Mouse (Mus musculus) testis, postnatal 10 days (tissue): ENCODE data around the gene Pdzd4.

ENCODE experiments used
- DNase-seq: peaks from one replicate; pipeline ENCODE4 v3.0.0; 2021; ENCODE audit warnings: low spot score

Pdzd4 gene

GRCm38 (mm10) chrX:73785666-73786065 is 39.1 kb downstream of the Pdzd4 start:
- no peak for DNase-seq

- no peak for DNase-seq
Measured at GRCm38 (mm10) chrX:73782227-73782626, 42.5 kb downstream of the Pdzd4 start.

- no peak for DNase-seq
Measured at GRCm38 (mm10) chrX:73774802-73775483, 49.8 kb downstream of the Pdzd4 start.

GRCm38 (mm10) chrX:73774168-73774760 is 50.5 kb downstream of the Pdzd4 start, which contains the start of gene Srpk3:
Gene Srpk3, plus strand, starts transcription at chrX:73774405.
- DNase-seq = no peak

GRCm38 (mm10) chrX:73767267-73767666 is 57.5 kb downstream of the Pdzd4 start:
- DNase-seq = peak; percentile 52

GRCm38 (mm10) chrX:73765311-73765710 is 59.5 kb downstream of the Pdzd4 start:
- no peak for DNase-seq

GRCm38 (mm10) chrX:73758611-73759290 is 66.0 kb downstream of the Pdzd4 start:
- DNase-seq = no peak

- DNase-seq = no peak
Measured at GRCm38 (mm10) chrX:73756334-73757140, 68.2 kb downstream of the Pdzd4 start, which contains the start of gene Plxnb3. Gene Plxnb3, plus strand, starts transcription at chrX:73757090.

GRCm38 (mm10) chrX:73748977-73749376 is 75.8 kb downstream of the Pdzd4 start:
- DNase-seq = no peak

GRCm38 (mm10) chrX:73744774-73745481 is 79.8 kb downstream of the Pdzd4 start:
- no peak for DNase-seq
